Mouse (Mus musculus): ENCODE measurements around the gene Siglecf.

Gene Siglecf

DNA sequence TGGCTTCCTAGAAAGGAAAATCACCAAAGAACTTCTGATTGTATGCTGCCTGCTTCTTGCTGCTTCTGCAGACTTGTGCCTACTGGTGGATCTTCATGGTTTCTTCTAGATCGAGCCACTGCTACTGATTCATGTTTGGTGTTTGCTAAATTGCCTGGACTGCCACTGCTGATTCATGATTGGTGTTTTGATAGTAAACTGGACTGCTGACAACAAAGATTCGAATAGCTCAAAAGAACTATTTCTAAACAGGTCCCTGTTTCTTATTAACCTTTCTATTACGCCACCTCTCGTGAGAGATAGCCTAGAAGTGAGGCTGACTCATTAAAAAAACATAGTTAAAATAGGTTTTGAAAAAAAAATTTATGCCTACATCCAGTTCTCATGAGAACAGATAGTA, 10.9 kb downstream of the Siglecf start:
- in situ Hi-C loops (cut with MboI, MseI): no loop called here

DNA sequence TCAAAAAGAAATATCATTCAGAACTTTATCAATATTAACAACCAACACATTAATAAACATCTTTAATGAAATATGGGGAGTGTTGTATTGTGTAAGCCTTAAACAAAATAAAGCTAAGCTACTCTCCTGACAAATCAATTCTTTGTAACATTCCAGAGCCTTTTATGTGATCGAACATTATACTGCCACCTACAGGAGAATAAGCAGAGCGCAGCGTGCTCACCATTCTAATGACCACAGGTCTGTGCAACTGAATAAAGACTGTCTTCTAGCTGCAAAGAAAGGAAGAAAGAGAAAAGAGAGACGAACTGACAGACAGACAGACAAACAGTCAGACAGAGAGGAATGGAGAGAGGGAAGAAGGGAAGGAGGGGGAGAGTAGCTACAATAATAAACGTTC, 27.1 kb downstream of the Siglecf start:
- in situ Hi-C loops (cut with MboI, MseI): loop anchor here (5.0 kb wide), 1 partner anchor 101 kb away; no protein-coding TSS in a partner anchor

DNA sequence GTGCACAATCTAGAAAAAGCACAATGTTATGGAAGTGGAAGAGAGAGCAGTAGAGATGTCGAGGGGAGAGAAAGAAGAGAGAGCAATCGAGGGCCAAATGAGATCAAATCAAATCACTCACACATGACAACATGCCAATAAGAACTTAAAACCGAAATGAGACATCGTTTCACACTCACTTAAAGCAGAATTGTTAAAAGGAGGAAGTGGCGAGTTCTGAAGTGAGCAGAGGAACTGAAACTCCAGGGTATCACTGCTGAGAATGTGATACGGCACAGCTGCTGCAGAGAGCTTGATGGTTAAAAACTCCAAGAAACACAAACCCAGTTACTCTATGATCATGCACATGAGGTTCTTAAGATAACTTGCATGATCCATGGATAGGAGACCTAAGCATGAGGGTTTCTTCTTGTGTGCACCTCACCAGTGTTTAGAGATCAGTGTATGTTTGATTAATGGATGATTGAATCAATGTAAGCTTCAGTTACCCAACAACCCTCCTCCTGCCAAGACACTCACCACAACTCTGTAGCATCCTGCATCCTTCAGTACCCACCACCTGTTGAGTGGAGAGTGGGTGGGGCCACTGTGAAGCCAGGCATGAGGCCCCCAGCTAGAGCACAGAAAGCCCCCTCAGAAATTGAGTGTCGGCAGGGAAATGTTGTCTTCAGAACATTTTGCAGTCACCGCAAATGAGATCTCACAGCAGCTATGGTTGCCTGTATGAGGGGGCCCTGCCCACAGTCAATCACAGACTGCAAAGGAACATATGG, 41.4 kb downstream of the Siglecf start:
- in situ Hi-C loops (cut with MboI, MseI): no loop called here

DNA sequence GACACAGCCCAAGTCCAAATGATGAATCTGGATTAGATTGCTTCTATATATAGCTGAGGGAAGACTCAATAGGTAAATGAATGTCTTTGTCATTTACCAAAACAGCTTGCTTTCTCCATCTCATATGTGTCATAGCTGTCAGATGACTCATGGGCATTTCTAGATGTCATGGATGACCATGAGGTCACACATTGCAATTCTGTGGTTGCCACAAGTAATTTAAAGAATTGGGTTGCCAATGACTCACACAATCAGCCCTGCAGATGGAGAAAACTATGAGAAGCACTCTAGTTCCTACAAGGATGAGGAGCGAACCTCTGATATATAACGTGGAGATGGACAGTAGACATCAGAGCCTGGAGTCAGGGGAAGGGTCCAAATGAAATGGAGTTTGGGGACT, 48.4 kb downstream of the Siglecf start:
- in situ Hi-C loops (cut with MboI, MseI): no loop called here

DNA sequence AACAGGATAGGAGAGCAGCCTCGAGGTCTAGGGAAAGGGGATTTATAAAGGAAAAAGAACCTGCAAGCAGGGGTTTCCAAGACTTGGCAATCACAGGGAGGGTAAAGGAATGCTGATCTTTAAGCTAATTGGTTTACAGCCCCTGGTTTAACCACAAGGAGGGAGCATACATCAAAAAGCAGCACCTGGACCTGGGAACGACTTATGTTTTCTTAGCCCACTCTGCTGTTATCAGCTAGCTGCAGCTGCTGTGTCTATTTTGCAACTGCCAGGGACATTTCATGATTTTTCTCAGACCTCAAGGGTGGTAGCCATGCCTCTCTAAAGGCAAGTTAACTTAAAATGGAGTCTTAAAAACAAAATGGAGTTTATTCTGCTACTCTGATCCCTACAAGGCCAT, 51.6 kb downstream of the Siglecf start:
- in situ Hi-C loops (cut with MboI, MseI): no loop called here

DNA sequence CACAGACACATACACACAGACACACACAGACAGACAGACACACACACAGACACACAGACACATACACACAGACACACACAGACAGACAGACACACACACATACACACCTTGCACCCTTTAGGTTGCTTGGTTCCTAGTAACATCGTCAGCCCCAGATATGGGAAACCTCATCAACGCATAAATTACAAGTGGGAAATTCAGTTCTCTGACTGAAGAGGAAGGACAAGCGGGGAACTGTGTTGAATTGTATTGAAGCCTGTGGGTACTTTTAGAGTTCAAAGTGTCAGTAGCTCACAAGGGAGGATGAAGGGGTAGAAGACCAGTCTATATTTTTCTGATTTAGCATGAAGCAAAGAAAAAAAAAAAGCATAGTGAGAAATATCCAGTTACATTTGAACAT, 56.4 kb downstream of the Siglecf start:
- in situ Hi-C loops (cut with MboI, MseI): no loop called here

DNA sequence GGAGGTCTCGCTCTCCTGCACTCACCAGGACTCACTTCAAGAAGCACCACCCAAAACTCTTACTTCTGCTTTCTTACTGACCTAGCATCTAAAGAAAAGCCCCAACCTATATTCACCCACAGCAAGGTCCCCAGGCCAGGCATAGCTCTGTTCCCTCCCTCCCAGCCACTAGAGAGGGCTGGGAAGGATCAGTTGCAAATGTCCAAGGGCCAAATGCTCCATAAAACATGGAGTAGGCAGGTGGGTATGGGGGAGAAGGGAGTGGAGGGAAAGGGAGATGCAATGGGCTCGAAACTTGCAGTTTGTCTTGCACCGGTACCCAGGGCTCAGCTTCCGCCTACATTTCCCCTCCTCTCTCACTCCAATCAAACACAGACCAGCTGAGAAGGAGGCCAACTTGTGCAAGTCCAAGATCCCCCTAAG, 57.0 kb downstream of the Siglecf start, which contains the start of gene Siglecg:
TSS of gene Siglecg (plus strand) at position 74 of the 423 bp plus-strand sequence.
- in situ Hi-C loops (cut with MboI, MseI): no loop called here

DNA sequence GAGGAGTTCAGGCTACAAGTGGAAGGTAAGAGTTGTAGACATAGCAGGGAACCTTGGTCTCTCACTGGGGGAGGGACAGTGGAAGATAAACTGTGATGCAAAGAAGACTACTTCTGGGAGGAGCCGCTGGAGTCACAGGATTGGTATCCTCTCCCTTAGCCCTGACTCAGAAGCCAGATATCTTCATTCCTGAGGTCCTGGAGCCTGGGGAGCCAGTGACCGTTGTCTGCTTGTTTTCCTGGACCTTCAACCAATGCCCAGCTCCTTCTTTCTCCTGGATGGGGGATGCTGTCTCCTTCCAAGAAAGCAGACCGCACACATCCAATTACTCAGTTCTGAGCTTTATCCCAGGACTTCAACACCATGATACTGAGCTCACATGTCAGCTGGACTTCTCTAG, 57.9 kb downstream of the Siglecf start:
- in situ Hi-C loops (cut with MboI, MseI): no loop called here

Data from regulatory T cell (primary cell).